Mouse (Mus musculus): ENCODE results near the gene Cox19.

- no peak for TF ChIP-seq TCF12 (IDR thresholded peaks at IDR 0.05; ENCODE audit: insufficient read depth, poor library complexity, severe bottlenecking)
- TF ChIP-seq POLR2A (IDR thresholded peaks at IDR 0.05; ENCODE audit: insufficient read length, low read depth), result no peak
- no peak for TF ChIP-seq E2F4 (IDR thresholded peaks at IDR 0.05; ENCODE audit: insufficient read depth)
- no peak for TF ChIP-seq USF1 (IDR thresholded peaks at IDR 0.05; ENCODE audit: low read depth)
- TF ChIP-seq MYOD1 (IDR thresholded peaks at IDR 0.05; ENCODE audit: control insufficient read depth in 1 of 3, insufficient read length in 2 of 3, low read depth in 2 of 3), result no peak
- TF ChIP-seq CEBPB (IDR thresholded peaks at IDR 0.05; ENCODE audit: insufficient read depth, poor library complexity, severe bottlenecking), result no peak
- TF ChIP-seq SRF (IDR thresholded peaks at IDR 0.05; ENCODE audit: control insufficient read depth, insufficient read length, low read depth), result no peak
- no peak for TF ChIP-seq POLR2AphosphoS2 (IDR thresholded peaks at IDR 0.05; ENCODE audit: insufficient read length, low read depth)
- TF ChIP-seq TCF3 (IDR thresholded peaks at IDR 0.05; ENCODE audit: insufficient read length, low read depth), result no peak
- no peak for TF ChIP-seq MAX (IDR thresholded peaks at IDR 0.05; ENCODE audit: low read depth)
- no peak for TF ChIP-seq MYOG (IDR thresholded peaks at IDR 0.05; ENCODE audit: control insufficient read depth in 1 of 3, insufficient read depth in 1 of 3, insufficient read length in 2 of 3, low read depth in 2 of 3)
- no peak for TF ChIP-seq REST (IDR thresholded peaks at IDR 0.05; ENCODE audit: insufficient read depth, insufficient read length)
Measured at GRCm38 (mm10) chr5:139373126-139373525, 21.9 kb upstream of the Cox19 start.

Data from myocyte (in vitro differentiated cells).